Mouse (Mus musculus): Measurements from ENCODE around the gene Lsm4.

DNA sequence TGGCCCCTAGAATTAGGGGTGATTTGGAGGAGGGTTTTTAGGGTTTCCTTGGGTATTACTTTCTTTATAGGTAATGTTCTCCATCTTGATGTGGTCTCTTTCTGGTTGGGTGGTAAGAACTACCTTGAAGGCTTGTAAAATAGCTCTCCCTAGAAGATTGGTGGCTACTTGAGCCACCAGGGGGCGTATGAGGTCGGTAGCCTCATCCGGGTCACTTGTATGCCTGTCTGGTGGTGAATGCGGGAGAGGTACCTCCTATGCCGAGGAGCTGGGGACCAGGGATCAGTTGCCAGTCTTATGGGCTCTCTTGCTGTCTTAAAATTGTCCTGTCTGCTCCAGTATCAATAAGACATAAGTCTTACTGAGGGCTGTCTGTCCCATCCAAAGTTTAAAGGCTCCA, 47.9 kb upstream of the Lsm4 start:
- peak; percentile 83 for TF ChIP-seq CTCF (IDR thresholded peaks at IDR 0.05; ENCODE audit: low read depth)
- no peak for TF ChIP-seq EP300 (IDR thresholded peaks at IDR 0.05; ENCODE audit: low read depth)

Measured in liver, embryonic 14.5 days (tissue).